Mouse (Mus musculus): ENCODE data around the gene Olfr270. TPM values are rescaled to one million over a fixed set of nuclear protein-coding genes. Genes with fewer than 3 reads are reported as not detected.

The Olfr270 gene
- not detected for polyA plus RNA-seq (2014; fragmentation: Illumina TruSeq; extraction: RNeasy Lipid Tissue Mini Kit (QIAGEN cat#74804); ENCODE audit: low read depth, low replicate concordance)

DNA sequence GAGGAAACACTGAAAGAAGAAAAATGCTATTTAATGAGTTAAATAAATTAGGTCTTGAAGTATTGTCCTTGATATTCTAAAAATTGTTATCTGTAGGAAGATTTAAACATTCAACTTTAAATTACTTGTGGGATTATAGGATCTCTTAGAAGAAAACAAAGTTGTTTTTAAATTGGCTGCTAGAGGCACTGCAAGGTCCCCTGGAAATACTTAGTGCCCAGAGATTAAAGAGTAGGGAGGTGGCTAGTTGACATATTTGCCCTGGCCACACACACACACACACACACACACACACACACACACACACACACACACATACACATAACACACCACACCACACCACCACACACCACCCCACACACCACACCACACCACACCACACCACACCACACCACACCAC is at the start of gene Olfr270:
Gene Olfr270, plus strand, starts transcription at position 301 of the 400 bp plus-strand sequence.

DNA sequence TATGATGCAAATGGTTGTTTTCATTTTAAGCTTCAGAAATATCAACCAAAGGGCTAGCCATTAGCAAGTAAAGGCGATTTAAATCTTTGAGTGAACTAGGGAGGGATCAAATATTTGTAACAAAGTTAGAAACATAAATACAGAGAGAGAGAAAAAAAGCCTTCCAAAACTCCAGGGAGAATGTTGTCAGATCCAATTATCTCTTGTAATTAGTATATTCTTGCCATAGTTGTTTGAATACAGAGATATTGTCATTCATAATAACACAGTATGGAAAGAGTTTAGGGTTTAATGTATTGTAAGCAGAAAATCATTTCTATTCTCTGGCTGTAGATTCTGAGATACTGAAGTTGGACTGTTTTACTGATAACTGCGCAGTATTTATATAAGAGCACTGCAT is 45.3 kb upstream of the Olfr270 start, which contains the start of gene Olfr272:
Gene Olfr272, minus strand, starts transcription at position 101 of the 400 bp plus-strand sequence.

DNA sequence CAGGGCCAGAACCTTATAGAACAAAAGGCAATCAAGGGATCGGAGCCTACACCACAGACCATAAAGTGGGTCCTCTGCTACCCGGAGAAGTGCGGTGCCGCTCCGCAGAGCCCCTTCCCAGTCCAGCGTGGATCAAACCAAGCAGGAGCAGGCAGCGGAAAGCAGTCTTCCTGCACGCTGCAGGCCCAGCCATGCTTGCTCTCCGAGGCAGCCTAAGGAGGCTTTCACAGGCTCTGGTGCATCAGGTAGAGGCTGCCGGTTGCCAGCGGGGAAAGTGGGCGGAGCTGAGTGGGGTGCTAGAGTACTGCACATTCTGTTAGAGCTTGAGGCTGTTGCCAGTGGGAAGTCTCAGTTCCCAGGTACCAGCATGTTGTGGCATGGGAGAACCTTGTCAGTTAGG is 24.9 kb downstream of the Olfr270 start, which contains the start of gene Nipsnap3a:
Gene Nipsnap3a, plus strand, starts transcription at position 25 of the 400 bp plus-strand sequence.

DNA sequence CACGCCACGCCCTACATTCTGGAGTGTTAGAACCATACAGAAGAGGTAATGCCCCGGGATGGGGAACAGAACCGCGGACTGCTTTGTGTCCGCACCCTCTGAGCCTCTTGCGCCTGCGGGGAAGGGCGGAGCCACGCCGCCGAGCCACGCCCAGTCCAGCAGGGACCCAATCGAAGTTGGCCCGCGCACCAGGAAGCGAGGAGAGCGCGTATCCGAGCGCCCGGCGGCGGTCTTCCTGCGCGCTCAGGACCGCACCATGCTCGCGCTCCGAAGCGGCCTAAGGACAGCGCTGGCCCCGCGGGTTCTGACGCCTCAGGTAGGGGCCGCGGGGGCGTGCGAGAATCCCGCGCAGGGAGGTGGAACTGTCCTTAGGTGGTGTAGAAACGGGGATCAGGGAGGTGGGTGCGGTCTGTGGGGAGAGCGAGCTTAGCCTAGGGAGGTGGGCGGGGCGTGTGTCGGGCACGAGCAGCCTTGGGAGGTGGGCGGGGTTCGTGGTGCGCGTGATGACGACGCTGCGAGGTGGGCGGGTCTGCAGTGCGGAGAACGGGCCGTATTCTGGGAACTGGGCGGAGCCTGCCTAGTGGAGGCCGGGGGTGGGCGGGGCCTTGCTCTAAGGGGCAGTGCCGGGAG is 47.5 kb downstream of the Olfr270 start, which contains the start of gene Nipsnap3b:
Gene Nipsnap3b, plus strand, starts transcription at position 149 of the 630 bp plus-strand sequence.

Other genes starting within 250 kb of the Olfr270 start
- gene Olfr275, start 149.9 kb upstream of the Olfr270 start, polyA plus RNA-seq (2014; fragmentation: Illumina TruSeq; extraction: RNeasy Lipid Tissue Mini Kit (QIAGEN cat#74804); ENCODE audit: low read depth, low replicate concordance) = 16.4 TPM
- gene Olfr273, start 105.3 kb upstream of the Olfr270 start, polyA plus RNA-seq (2014; fragmentation: Illumina TruSeq; extraction: RNeasy Lipid Tissue Mini Kit (QIAGEN cat#74804); ENCODE audit: low read depth, low replicate concordance) = not detected
- gene Olfr272, start 45.4 kb upstream of the Olfr270 start, polyA plus RNA-seq (2014; fragmentation: Illumina TruSeq; extraction: RNeasy Lipid Tissue Mini Kit (QIAGEN cat#74804); ENCODE audit: low read depth, low replicate concordance) = not detected
- 210 TPM for gene Nipsnap3a, start 24.7 kb downstream of the Olfr270 start, polyA plus RNA-seq (2014; fragmentation: Illumina TruSeq; extraction: RNeasy Lipid Tissue Mini Kit (QIAGEN cat#74804); ENCODE audit: low read depth, low replicate concordance)
- 7.1 TPM for gene Nipsnap3b, start 47.3 kb downstream of the Olfr270 start, polyA plus RNA-seq (2014; fragmentation: Illumina TruSeq; extraction: RNeasy Lipid Tissue Mini Kit (QIAGEN cat#74804); ENCODE audit: low read depth, low replicate concordance)
- 24.4 TPM for gene Abca1, start 195.3 kb downstream of the Olfr270 start, polyA plus RNA-seq (2014; fragmentation: Illumina TruSeq; extraction: RNeasy Lipid Tissue Mini Kit (QIAGEN cat#74804); ENCODE audit: low read depth, low replicate concordance)